Mouse (Mus musculus) T-cell, adult 66 days (primary cell): Measurements from ENCODE around the gene Egfl6. TPM values are rescaled to one million over a fixed set of nuclear protein-coding genes. Genes with fewer than 3 reads are reported as not detected.

Source experiments
- total RNA-seq, 2 experiments: library from RNA; stranded (reverse); gene quantifications; 3 replicates in 1 of 2; 4 replicates in 1 of 2; pipeline ENCODE4 v1.2.4; 2023

Gene Egfl6
- not detected for total RNA-seq

DNA sequence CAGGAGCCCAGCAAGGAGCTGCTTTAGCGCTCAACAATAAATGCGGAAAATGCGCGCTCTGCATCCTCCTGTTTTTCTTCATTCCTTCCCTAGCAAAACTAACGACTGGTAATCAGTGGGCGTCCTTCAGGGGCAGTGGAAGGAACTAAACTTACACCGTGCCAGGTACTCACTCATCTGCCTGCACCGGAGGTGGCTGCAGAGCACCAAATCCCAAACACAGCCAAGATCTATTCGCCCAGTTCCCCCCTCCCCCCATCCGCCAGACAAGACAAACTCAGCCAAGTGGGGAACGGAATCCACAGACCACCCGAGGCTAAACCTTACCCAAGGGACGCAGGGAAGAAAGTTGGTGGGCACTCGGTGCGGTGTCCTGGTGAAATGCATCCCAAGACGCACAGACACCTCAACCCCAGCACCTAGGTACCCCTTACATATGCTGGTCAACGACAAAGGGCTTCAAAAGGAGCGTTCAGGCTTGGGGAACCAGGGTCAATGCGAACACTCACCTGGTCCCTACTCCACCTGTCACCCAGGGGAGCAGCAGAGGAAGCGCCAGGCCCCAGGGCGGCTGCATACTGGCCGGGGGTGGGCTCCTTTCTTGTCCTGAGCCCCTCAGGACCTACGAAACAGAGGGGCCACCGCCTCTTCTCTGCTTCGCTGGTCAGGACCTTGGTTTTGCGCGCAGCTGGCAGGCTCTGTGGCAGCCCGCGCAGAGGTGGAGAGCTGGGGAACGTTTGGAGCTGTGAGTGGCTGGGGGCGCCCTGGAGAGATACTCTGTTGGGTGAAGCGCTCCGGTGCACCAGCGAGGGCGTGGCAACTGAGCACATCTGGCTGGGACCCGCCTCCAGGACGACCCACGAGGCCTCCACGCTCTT is at the start of gene Egfl6:
Egfl6 (minus strand) TSS at position 774 of the 878 bp plus-strand sequence.

DNA sequence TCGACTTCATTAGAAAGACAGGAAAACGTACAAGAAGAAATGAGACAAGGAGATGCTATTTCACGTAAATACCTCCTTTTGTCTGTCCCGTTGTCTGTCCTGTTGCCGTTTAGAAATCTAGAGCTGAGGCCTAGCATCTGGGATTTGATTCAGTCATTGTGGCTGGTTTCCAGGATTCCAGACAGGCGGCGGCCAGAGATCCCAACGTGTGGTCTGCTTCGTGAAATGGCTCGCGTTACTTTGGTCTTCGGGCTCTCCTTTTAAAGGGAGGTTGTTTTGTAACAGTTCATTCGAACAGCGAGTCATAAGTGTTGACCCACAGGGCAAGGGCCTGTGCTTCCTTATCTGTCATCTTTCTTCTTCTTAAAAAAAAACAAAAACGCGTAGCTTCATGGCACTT is 67.2 kb downstream of the Egfl6 start, which contains the start of gene Tceanc:
Tceanc (minus strand) TSS at position 223 of the 400 bp plus-strand sequence.

DNA sequence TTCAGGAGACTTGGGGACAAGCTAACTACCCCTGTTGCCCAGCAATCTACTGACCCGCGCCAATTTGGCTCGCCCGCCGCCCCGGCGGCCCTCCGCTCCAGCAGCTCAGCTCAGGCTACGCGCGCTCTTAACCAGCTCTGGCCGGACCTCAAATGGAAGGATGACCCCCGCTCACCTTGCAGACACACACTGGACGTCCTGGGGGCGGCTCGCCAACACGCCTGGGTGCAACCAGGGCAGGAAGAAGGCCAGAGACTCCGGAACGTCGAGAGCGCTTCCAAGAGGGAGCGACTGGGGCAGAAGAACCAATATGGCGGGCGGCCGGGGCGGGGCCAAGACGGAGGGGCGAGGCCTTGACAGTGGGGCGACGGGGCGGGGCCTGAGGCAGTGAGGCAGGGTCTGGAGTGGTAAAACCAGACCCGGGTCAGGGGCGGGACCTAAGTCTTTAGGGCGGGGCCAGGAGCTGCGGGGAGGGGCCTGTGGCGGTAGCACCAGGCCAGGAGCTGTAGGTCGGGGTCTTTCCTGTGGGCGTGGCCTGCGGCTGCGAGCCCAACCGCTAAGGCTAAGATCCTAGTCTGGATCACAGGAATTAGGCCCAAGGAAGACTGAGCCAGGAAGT is 106.0 kb downstream of the Egfl6 start, which contains the start of gene Rab9:
Rab9 (minus strand) TSS at position 503 of the 619 bp plus-strand sequence.

Other genes starting within 250 kb of the Egfl6 start
- gene Trappc2, start 145.1 kb downstream of the Egfl6 start, total RNA-seq: 1 to 10 TPM; 5.0 to 8.1 TPM
- 10 to 100 TPM; 12.6 to 14.5 TPM for gene Ofd1, start 145.0 kb downstream of the Egfl6 start, total RNA-seq
- 10 to 100 TPM; 18.5 to 26.0 TPM for gene Rab9, start 105.9 kb downstream of the Egfl6 start, total RNA-seq
- 1 to 10 TPM; 4.1 to 6.3 TPM for gene Tceanc, start 67.2 kb downstream of the Egfl6 start, total RNA-seq